Mouse (Mus musculus): ENCODE measurements around the gene Atxn1.

DNA sequence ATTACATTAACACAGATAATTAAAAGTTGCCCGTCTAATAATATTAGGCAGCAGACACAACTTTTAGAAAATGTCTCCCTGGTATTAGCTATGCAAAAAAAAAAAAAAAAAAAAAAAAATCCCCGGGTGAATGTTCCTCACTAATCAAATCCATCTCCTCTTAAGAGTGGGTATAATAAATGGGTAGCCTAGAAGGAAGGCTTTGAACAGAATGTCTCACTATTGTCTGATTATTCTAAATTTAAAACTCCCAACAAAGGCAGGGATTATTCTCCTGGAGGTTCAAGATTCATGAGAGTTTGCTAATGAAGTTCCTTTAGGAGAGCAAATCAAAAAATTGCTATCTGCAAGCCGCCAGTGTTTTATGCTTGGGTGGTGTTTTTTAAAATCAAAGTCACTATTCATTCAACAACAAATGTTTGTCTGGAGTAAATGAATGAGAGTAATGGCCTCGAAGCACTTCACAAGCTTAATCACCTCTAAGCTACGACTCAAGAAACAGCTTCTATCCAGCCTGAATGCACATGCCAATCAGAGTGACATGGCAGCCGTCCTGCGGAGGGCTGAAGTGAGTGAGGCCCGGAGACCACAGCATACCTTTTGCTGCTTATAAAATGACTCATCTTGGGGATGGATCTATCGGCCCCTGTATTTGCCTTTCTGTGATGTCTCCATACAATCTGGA lies 158.8 kb downstream of the Atxn1 start:
- TF ChIP-seq CTCF (IDR thresholded peaks at IDR 0.05) (no peak), EP300 (IDR thresholded peaks at IDR 0.05; ENCODE audit: insufficient read depth, low read depth, low read length) (no peak)

Data from heart, adult 2 months (tissue).